Mouse (Mus musculus): Measurements from ENCODE around the gene A630095N17Rik. TPM values are rescaled to one million over a fixed set of nuclear protein-coding genes. Genes with fewer than 3 reads are reported as not detected.
"Not testable (repeated sequence)": the region's sequence is repeated elsewhere in the genome, so short reads cannot be mapped to it uniquely, and the experiment has no call there.

Gene A630095N17Rik
- polyA plus RNA-seq, 1 experiment from 2014 or later: not detected

DNA sequence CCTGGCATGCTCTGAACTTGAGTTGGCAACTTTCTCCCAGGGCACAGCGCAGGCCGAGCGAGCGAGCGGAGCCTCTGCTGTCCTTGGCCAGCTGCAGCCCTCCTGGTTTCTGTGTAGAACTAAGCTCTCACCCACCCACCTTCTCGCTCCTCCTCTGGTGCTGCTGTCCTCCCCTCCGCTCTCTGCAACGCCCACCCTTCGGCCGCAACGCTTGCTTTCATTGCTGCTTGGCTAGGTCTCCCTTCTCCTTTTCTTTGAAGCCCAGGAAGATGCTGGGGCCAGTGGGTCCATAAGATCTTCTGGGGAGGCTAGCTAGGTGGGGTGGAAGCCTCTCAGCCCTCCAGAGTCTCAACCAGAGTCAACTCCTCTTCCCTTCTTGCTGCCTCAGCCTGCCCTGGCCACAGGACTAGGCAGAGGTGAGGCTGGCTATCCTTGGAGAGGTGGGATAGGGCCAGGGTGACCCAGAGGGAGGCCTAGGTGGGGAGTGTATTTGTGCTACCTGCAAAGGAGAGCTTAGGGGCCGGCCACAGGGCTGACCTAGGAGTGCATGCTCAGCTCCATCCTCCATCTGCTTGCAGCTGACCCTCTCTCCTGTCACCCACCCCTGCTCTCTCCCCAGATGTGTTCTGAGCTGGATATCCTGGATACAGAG is 12.4 kb upstream of the A630095N17Rik start:
- Histone ChIP-seq H3K27me3 (replicated peaks; ENCODE audit: insufficient read depth, low read length) (no peaks in the 10 kb centered on the region), H3K9me3 (ENCODE audit: low read length) (no peaks in the 10 kb centered on the region), H3K27ac (ENCODE audit: low read length) (no peak overlapping the region), H3K9ac (replicated peaks; ENCODE audit: low read depth) (no peak overlapping the region), H3K36me3 (ENCODE audit: insufficient read depth, low read length) (no peaks in the 10 kb centered on the region; the same call in 1 of the 2 replicates), H3K4me3 (ENCODE audit: low read depth, low read length) (no peak overlapping the region), H3K4me2 (replicated peaks; ENCODE audit: low read depth, low read length) (no peak overlapping the region), H3K4me1 (ENCODE audit: insufficient read depth, low read depth, low read length) (peaks cover 8% of the 10 kb centered on the region; the same call in 1 of the 2 replicates)
- 90% methylated on average over 12 of the region's 12 CpGs for WGBS
- no peak for DNase-seq (ENCODE audit: low spot score)
- ATAC-seq: no peak
- TF ChIP-seq CTCF (IDR thresholded peaks at IDR 0.05) (no peak), EP300 (IDR thresholded peaks at IDR 0.05) (no peak)

DNA sequence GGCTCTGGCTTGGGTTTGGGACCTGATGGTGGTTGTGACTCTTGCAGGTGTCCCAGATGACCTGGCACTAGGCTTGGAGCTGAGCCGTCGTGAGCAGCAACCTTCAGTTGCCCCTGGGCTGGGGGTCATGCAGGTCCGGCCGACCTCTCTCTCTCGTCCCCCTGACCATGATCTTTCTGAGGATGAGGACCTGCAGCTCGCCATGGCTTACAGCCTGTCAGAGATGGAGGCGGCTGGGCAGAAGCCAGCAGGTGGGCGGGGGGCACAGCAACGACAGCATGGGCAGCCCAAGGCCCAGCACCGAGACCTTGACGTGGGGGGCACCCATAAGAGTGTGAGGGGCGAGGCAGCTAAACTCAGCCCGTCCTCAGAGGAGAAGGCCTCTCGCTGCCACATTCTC is 11.5 kb upstream of the A630095N17Rik start:
- DNase-seq (ENCODE audit: low spot score) (no peak), ATAC-seq (no peak)
- Histone ChIP-seq H3K36me3 (ENCODE audit: insufficient read depth, low read length) (no peaks in the 10 kb centered on the region; the same call in 1 of the 2 replicates), H3K4me3 (ENCODE audit: low read depth, low read length) (no peak overlapping the region), H3K4me2 (replicated peaks; ENCODE audit: low read depth, low read length) (no peak overlapping the region), H3K4me1 (ENCODE audit: insufficient read depth, low read depth, low read length) (peaks cover 5% of the 10 kb centered on the region; the same call in 1 of the 2 replicates), H3K9ac (replicated peaks; ENCODE audit: low read depth) (no peak overlapping the region), H3K27ac (ENCODE audit: low read length) (no peak overlapping the region), H3K9me3 (ENCODE audit: low read length) (no peaks in the 10 kb centered on the region), H3K27me3 (replicated peaks; ENCODE audit: insufficient read depth, low read length) (no peaks in the 10 kb centered on the region)
- 88% methylated on average over 14 of the region's 14 CpGs for WGBS
- no peak for TF ChIP-seq EP300 (IDR thresholded peaks at IDR 0.05)
- TF ChIP-seq CTCF (IDR thresholded peaks at IDR 0.05): no peak

DNA sequence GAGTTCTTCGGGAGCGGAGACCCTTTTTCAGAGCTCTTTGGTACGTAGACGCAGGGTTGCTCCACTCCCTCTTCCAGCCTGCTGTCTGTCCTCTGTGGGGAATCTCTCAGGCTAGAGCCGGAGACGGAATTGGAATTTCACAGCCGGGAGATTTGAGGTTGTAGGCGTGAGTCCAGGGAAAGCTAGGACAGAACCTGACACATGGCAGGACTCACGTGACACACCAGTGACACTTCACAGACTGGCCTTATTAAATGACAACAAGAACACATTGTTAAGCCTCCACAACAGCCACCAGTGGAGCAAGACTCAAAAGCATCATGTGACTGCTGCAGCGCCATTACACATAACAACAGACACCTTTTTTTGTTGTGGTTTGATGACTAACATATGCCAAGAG is 7.7 kb upstream of the A630095N17Rik start:
- no peak overlapping the region for H3K4me2 ChIP-seq (replicated peaks; ENCODE audit: low read depth, low read length)
- H3K27me3 ChIP-seq (replicated peaks; ENCODE audit: insufficient read depth, low read length): no peaks in the 10 kb centered on the region
- peak; percentile 48 for DNase-seq (ENCODE audit: low spot score)
- H3K27ac ChIP-seq (ENCODE audit: low read length): no peak overlapping the region
- H3K4me1 ChIP-seq (ENCODE audit: insufficient read depth, low read depth, low read length): peaks cover 6% of the 10 kb centered on the region; the same call in 1 of the 2 replicates
- 83% methylated on average over 10 of the region's 10 CpGs for WGBS
- no peak overlapping the region for H3K4me3 ChIP-seq (ENCODE audit: low read depth, low read length)
- no peaks in the 10 kb centered on the region for H3K9me3 ChIP-seq (ENCODE audit: low read length)
- ATAC-seq: no peak
- H3K9ac ChIP-seq (replicated peaks; ENCODE audit: low read depth): no peak overlapping the region
- TF ChIP-seq CTCF (IDR thresholded peaks at IDR 0.05) (no peak), EP300 (IDR thresholded peaks at IDR 0.05) (no peak)
- no peaks in the 10 kb centered on the region for H3K36me3 ChIP-seq (ENCODE audit: insufficient read depth, low read length)

DNA sequence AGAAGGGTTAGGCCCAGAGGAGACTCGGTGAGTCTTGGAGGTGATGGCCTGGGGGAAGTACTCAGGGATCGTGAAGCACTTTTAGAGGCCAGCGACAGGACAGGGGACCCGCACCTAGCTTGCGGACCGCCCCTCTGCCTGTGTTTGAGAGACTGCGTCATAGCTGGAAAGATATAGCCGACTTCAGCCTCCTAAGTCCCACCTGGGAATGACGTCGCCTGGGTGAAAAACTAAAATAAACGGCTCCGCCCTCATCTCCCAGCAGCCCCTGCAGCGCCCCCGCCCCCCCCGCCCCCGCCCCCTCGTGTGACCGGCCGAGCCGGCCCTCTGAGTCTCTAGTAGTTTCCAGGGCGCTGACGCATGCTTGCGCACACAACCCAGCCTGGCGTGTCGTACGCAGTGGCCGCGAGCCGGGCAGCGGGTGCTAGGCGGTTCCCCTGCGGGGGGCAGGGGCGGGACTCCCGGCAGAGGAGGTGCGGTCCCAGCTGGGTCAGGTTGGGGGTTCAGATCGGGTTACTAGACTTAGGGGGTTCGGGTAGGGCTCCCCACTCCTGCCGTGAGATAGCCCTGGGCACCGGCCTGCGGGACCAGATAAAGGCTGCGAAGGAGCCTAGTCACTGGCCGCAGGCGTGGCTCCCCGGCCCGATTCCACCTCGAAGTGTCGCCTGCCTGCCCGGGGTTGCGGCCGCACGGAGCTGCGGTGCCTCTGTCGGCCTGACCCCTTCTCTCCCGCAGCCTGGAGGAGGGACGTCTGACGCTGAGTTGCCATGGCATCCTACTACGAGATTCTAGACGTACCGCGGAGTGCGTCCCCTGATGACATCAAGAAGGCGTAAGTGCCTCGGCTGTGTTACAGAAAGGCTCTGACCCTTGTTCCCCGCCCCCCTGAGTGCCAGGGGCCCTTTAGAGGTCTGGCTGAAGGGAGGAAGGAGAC is 4.5 kb upstream of the A630095N17Rik start, which contains the start of gene Dnajb2:
Gene Dnajb2 (plus strand): TSS at position 290 of the 934 bp plus-strand sequence.
- ATAC-seq: peak; percentile 96
- H3K27ac ChIP-seq (ENCODE audit: low read length): peak within 1 kb of the TSS; percentile 94
- no peaks in the 10 kb centered on the region for H3K9me3 ChIP-seq (ENCODE audit: low read length)
- under 1% methylated on average over 47 of the region's 64 CpGs for WGBS
- H3K4me2 ChIP-seq (replicated peaks; ENCODE audit: low read depth, low read length): peak within 1 kb of the TSS; percentile 96
- H3K4me1 ChIP-seq (ENCODE audit: insufficient read depth, low read depth, low read length): peaks cover 6% of the 10 kb centered on the region; the same call in 1 of the 2 replicates
- H3K9ac ChIP-seq (replicated peaks; ENCODE audit: low read depth): peak within 1 kb of the TSS; percentile 66
- DNase-seq (ENCODE audit: low spot score): peak; percentile 95
- H3K36me3 ChIP-seq (ENCODE audit: insufficient read depth, low read length): no peaks in the 10 kb centered on the region
- peak within 1 kb of the TSS; percentile 62 for H3K4me3 ChIP-seq (ENCODE audit: low read depth, low read length)
- TF ChIP-seq CTCF (IDR thresholded peaks at IDR 0.05) (no peak), EP300 (IDR thresholded peaks at IDR 0.05) (0 out of 2 replicates have a peak, but pooled peaks have one; percentile 15)
- H3K27me3 ChIP-seq (replicated peaks; ENCODE audit: insufficient read depth, low read length): no peaks in the 10 kb centered on the region

DNA sequence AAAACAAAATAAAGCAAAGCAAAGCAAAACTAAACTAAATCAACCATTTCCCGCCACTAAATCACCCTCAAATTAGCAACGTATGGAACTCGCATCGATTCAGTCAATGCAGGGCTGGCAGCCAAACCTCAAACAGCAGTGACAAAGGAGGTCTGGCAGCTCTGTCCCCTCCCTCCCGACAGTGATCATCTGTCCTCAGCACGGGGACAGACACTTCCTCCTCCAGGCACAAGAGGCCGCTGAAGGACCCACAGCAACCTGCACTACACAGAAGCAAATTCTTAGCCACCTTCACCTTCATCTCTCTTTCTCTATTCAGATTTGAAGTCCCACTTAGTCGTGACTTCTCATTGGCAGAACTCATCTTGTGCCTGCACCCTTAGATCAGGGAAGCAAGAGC is 2.7 kb upstream of the A630095N17Rik start:
- Histone ChIP-seq H3K4me3 (ENCODE audit: low read depth, low read length) (no peak overlapping the region), H3K4me1 (ENCODE audit: insufficient read depth, low read depth, low read length) (peaks cover 6% of the 10 kb centered on the region; the same call in 1 of the 2 replicates), H3K9me3 (ENCODE audit: low read length) (no peaks in the 10 kb centered on the region), H3K36me3 (ENCODE audit: insufficient read depth, low read length) (no peaks in the 10 kb centered on the region), H3K9ac (replicated peaks; ENCODE audit: low read depth) (no peak overlapping the region), H3K4me2 (replicated peaks; ENCODE audit: low read depth, low read length) (no peak overlapping the region), H3K27ac (ENCODE audit: low read length) (no peak overlapping the region), H3K27me3 (replicated peaks; ENCODE audit: insufficient read depth, low read length) (no peaks in the 10 kb centered on the region)
- peak; percentile 24; the same call in 1 of the 2 replicates for ATAC-seq
- 0% methylated on average over 8 of the region's 8 CpGs for WGBS
- peak; percentile 84 for DNase-seq (ENCODE audit: low spot score)
- TF ChIP-seq CTCF (IDR thresholded peaks at IDR 0.05) (peak; percentile 83), EP300 (IDR thresholded peaks at IDR 0.05) (no peak)

DNA sequence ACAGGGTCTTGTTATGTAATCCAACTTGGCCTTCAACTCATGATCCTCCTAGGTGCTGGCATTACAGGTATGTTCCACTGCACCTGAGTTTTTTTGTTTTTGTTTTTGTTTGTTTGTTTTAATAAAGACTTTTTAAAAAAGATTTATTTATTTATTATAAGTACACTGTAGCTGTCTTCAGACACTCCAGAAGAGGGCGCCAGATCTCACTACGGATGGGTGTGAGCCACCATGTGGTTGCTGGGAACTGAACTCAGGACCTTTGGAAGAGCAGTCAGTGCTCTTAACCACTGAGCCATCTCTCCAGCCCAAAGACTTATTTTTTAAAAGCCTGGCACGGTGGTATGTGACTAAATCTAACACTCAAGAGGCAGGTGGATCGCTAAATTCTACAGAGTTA is 587 bp upstream of the A630095N17Rik start:
- H3K4me1 ChIP-seq (ENCODE audit: insufficient read depth, low read depth, low read length); H3K9ac ChIP-seq (replicated peaks; ENCODE audit: low read depth); H3K4me2 ChIP-seq (replicated peaks; ENCODE audit: low read depth, low read length); H3K27ac ChIP-seq (ENCODE audit: low read length); H3K4me3 ChIP-seq (ENCODE audit: low read depth, low read length); DNase-seq (ENCODE audit: low spot score); H3K36me3 ChIP-seq (ENCODE audit: insufficient read depth, low read length); ATAC-seq; H3K27me3 ChIP-seq (replicated peaks; ENCODE audit: insufficient read depth, low read length); H3K9me3 ChIP-seq (ENCODE audit: low read length): not testable (repeated sequence)
- 62% methylated on average over 4 of the region's 4 CpGs for WGBS
